Mouse (Mus musculus) hindbrain, embryonic 11.5 days (tissue): ENCODE measurements around the gene Fbxl4. TPM values are rescaled to one million over a fixed set of nuclear protein-coding genes. Genes with fewer than 3 reads are reported as not detected.
A peak's percentile ranks its signal among the peaks of the same experiment; 100 is the strongest.

Experiments used
- ATAC-seq: fragments of 200-750 bp; cut with Nextera tagmentation; 2 replicates; pipeline ENCODE4 v1.8.0; 2017; ENCODE audit warnings: mild to moderate bottlenecking, moderate TSS enrichment, moderate library complexity; ENCODE audit not compliant: low FRiP score
- DNase-seq: peaks from one replicate; pipeline ENCODE4 v3.0.0-alpha.2; 2015; ENCODE audit warnings: low spot score
- H3K27ac ChIP-seq: fragments of 300-500 bp; sonication (generic); 2 replicates; pipeline ENCODE4 v1.5.1; 2014; ENCODE audit warnings: mild to moderate bottlenecking, low read depth, low read length
- H3K27me3 ChIP-seq: fragments of 300-500 bp; sonication (generic); 2 replicates; pipeline ENCODE4 v1.6.1; 2014; ENCODE audit warnings: mild to moderate bottlenecking, low read length, moderate library complexity, mixed read lengths; ENCODE audit not compliant: control insufficient read depth, insufficient read depth
- H3K36me3 ChIP-seq: fragments of 300-500 bp; sonication (generic); 2 replicates; pipeline ENCODE4 v1.6.1; 2014; ENCODE audit warnings: mild to moderate bottlenecking, low read length, moderate library complexity, mixed read lengths; ENCODE audit not compliant: control insufficient read depth, insufficient read depth
- H3K4me1 ChIP-seq: fragments of 300-500 bp; sonication (generic); replicated peaks from 2 replicates; pipeline ENCODE4 v1.6.1; 2014; ENCODE audit warnings: low read length, mixed read lengths; ENCODE audit not compliant: control insufficient read depth, insufficient read depth
- H3K4me2 ChIP-seq: fragments of 300-500 bp; sonication (generic); replicated peaks from 2 replicates; pipeline ENCODE4 v1.6.1; 2014; ENCODE audit warnings: mild to moderate bottlenecking, low read depth, low read length
- H3K4me3 ChIP-seq: fragments of 300-500 bp; sonication (generic); 2 replicates; pipeline ENCODE4 v1.5.1; 2014; ENCODE audit warnings: low read depth, low read length
- H3K9ac ChIP-seq: fragments of 300-500 bp; sonication (generic); 2 replicates; pipeline ENCODE4 v1.6.1; 2014; ENCODE audit warnings: low read depth, low read length
- H3K9me3 ChIP-seq: fragments of 300-500 bp; sonication (generic); 2 replicates; pipeline ENCODE4 v1.6.1; 2016; ENCODE audit warnings: low read length; ENCODE audit not compliant: control insufficient read depth
- WGBS: fragments of 180-500 bp; shearing (Covaris S2); extraction: QIAGEN DNeasy Blood & Tissue Kit; methylation state at CpG from one replicate; pipeline ENCODE4 v1.1.7; 2014; 5-methylcytosine and 5-hydroxymethylcytosine counted together
- polyA plus RNA-seq: library from polyadenylated mRNA; unstranded; fragments of >200 nt; fragmentation: Nextera tagmentation; extraction: Ambion mirVana; gene quantifications from 2 replicates; pipeline ENCODE4 v1.2.1, GENCODE M21; 2014

Gene Fbxl4
- polyA plus RNA-seq, 1 experiment from 2014 or later: 11.6 TPM

- H3K27me3 ChIP-seq: no peaks in the 10 kb centered on the region
- H3K9ac ChIP-seq: no peak overlapping the region
- no peak for DNase-seq
These were observed 63.3 kb downstream of the Fbxl4 start for GRCm38 (mm10) chr4:22420627-22421026.

GRCm38 (mm10) chr4:22422400-22422799 is 65.1 kb downstream of the Fbxl4 start:
- no peaks in the 10 kb centered on the region for H3K27me3 ChIP-seq
- H3K36me3 ChIP-seq: no peaks in the 10 kb centered on the region; the same call in 1 of the 2 replicates
- WGBS: 86% methylated on average over 4 of the region's 4 CpGs
- DNase-seq: no peak
- H3K9me3 ChIP-seq: no peaks in the 10 kb centered on the region
- no peak overlapping the region for H3K27ac ChIP-seq
- H3K4me3 ChIP-seq: no peak overlapping the region
- no peak overlapping the region for H3K4me2 ChIP-seq
- no peak overlapping the region for H3K9ac ChIP-seq
- no peaks in the 10 kb centered on the region for H3K4me1 ChIP-seq
- ATAC-seq: no peak

More at GRCm38 (mm10) chr4:22420627-22421026, 63.3 kb downstream of the Fbxl4 start:
- H3K27ac ChIP-seq: no peak overlapping the region
- H3K4me1 ChIP-seq: no peaks in the 10 kb centered on the region
- H3K4me2 ChIP-seq: no peak overlapping the region
- no peaks in the 10 kb centered on the region for H3K9me3 ChIP-seq
- 80% methylated on average over 2 of the region's 2 CpGs for whole genome bisulfite sequencing
- no peak overlapping the region for H3K4me3 ChIP-seq
- no peaks in the 10 kb centered on the region; the same call in 1 of the 2 replicates for H3K36me3 ChIP-seq
- no peak for ATAC-seq

- 93% methylated on average over 3 of the region's 3 CpGs for WGBS
- Histone ChIP-seq H3K27ac (no peak overlapping the region), H3K4me1 (no peaks in the 10 kb centered on the region), H3K27me3 (no peaks in the 10 kb centered on the region), H3K36me3 (no peaks in the 10 kb centered on the region; the same call in 1 of the 2 replicates), H3K9ac (no peak overlapping the region), H3K4me3 (no peak overlapping the region), H3K9me3 (no peaks in the 10 kb centered on the region), H3K4me2 (no peak overlapping the region)
- ATAC-seq: no peak
- DNase-seq: no peak
These were observed 70.8 kb downstream of the Fbxl4 start for GRCm38 (mm10) chr4:22428150-22428549.

- H3K36me3 ChIP-seq: no peaks in the 10 kb centered on the region
- no peak overlapping the region for H3K4me3 ChIP-seq
- H3K27ac ChIP-seq: no peak overlapping the region
- no peaks in the 10 kb centered on the region for H3K27me3 ChIP-seq
- no peak overlapping the region for H3K9ac ChIP-seq
- ATAC-seq: no peak
- no peak for DNase-seq
- H3K4me2 ChIP-seq: no peak overlapping the region
- 88% methylated on average over 1 of the region's 1 CpGs for WGBS
- H3K4me1 ChIP-seq: no peaks in the 10 kb centered on the region
- H3K9me3 ChIP-seq: no peaks in the 10 kb centered on the region
These were observed 112.2 kb downstream of the Fbxl4 start for GRCm38 (mm10) chr4:22469575-22469974.

- H3K4me1 ChIP-seq: peaks cover 3% of the 10 kb centered on the region; the same call in 1 of the 2 replicates
- peak; percentile 77 for ATAC-seq
- no peaks in the 10 kb centered on the region for H3K36me3 ChIP-seq
- H3K9me3 ChIP-seq: no peaks in the 10 kb centered on the region
- H3K9ac ChIP-seq: peak overlapping the region; percentile 67
- peak overlapping the region; percentile 49 for H3K4me3 ChIP-seq
- 1% methylated on average over 23 of the region's 23 CpGs for WGBS
- no peaks in the 10 kb centered on the region for H3K27me3 ChIP-seq
- peak; percentile 84 for DNase-seq
- peak overlapping the region; percentile 85 for H3K4me2 ChIP-seq
- H3K27ac ChIP-seq: peak overlapping the region; percentile 94
These were observed 119.8 kb downstream of the Fbxl4 start for GRCm38 (mm10) chr4:22476967-22477710.

- Histone ChIP-seq H3K27ac (peak overlapping the region; percentile 94), H3K4me2 (peak overlapping the region; percentile 85), H3K4me1 (peaks cover 3% of the 10 kb centered on the region; the same call in 1 of the 2 replicates), H3K9me3 (no peaks in the 10 kb centered on the region), H3K4me3 (peak overlapping the region; percentile 49), H3K9ac (peak overlapping the region; percentile 67), H3K36me3 (no peaks in the 10 kb centered on the region), H3K27me3 (no peaks in the 10 kb centered on the region)
- WGBS: under 1% methylated on average over 19 of the region's 28 CpGs
- DNase-seq: peak; percentile 66
- peak; percentile 43 for ATAC-seq
These were observed 120.4 kb downstream of the Fbxl4 start for GRCm38 (mm10) chr4:22477711-22478230.

GRCm38 (mm10) chr4:22478488-22479367 is 121.4 kb downstream of the Fbxl4 start:
- Histone ChIP-seq H3K4me2 (peak overlapping the region; percentile 85), H3K27ac (peak overlapping the region; percentile 94), H3K27me3 (no peaks in the 10 kb centered on the region), H3K9me3 (no peaks in the 10 kb centered on the region), H3K9ac (peak overlapping the region; percentile 79), H3K4me1 (peaks cover 3% of the 10 kb centered on the region; the same call in 1 of the 2 replicates), H3K36me3 (no peaks in the 10 kb centered on the region), H3K4me3 (peak overlapping the region; percentile 49)
- WGBS: under 1% methylated on average over 30 of the region's 30 CpGs
- peak; percentile 71 for DNase-seq
- ATAC-seq: peak; percentile 70

- 0% methylated on average over 28 of the region's 28 CpGs for WGBS
- peak overlapping the region; percentile 85 for H3K4me2 ChIP-seq
- peak overlapping the region; percentile 94 for H3K27ac ChIP-seq
- no peaks in the 10 kb centered on the region for H3K36me3 ChIP-seq
- H3K9me3 ChIP-seq: no peaks in the 10 kb centered on the region
- H3K4me1 ChIP-seq: peaks cover 3% of the 10 kb centered on the region; the same call in 1 of the 2 replicates
- H3K9ac ChIP-seq: peak overlapping the region; percentile 79
- peak; percentile 58 for ATAC-seq
- DNase-seq: peak; percentile 73
- no peaks in the 10 kb centered on the region for H3K27me3 ChIP-seq
- peak overlapping the region; percentile 49 for H3K4me3 ChIP-seq
These were observed 122.2 kb downstream of the Fbxl4 start for GRCm38 (mm10) chr4:22479368-22480090.
